Mouse (Mus musculus): ENCODE results near the gene Chsy1.

DNA sequence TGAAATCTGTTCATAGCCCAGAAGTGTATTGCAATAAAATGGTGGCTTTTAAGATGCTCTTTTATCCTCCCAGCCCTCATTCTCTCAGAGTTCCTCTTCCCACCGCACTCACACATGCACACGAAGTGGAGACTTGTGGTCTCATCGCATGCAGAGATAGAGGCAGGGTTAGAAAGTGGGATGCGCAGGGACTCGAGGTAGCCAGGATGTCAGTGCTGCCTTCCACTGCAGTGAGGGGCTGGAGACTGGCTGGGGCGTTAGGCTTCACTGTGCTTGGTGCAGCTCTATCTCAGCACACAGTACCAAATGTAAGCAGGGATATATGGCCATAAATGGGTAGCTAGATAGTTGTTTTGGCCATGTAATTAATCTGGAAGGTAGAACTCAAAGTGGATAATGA, 52.5 kb downstream of the Chsy1 start:
- TF ChIP-seq POLR2A (IDR thresholded peaks at IDR 0.05; ENCODE audit: borderline replicate concordance, control insufficient read depth, low read depth, low read length) (no peak), CTCF (IDR thresholded peaks at IDR 0.05; ENCODE audit: control insufficient read depth, insufficient read depth, low read length) (no peak)

Data from bone marrow, adult 2 months (tissue).